Mouse (Mus musculus): ENCODE measurements around the gene Stx1b. TPM values are rescaled to one million over a fixed set of nuclear protein-coding genes. Genes with fewer than 3 reads are reported as not detected.

Gene Stx1b
- total and polyA plus RNA-seq, 3 experiments: 0.08 to 0.31 TPM; not detected in 1

GRCm38 (mm10) chr7:127820836-127821509, 3.4 kb downstream of the Stx1b start:
- Histone ChIP-seq H3K4me1 (ENCODE audit: control insufficient read depth in 1 of 2, insufficient read depth in 2 of 2) (peaks cover 7 to 42% of the 10 kb centered on the region in 2 experiments), H3K36me3 (replicated peaks in 1 of 2; ENCODE audit: control insufficient read depth in 1 of 2, insufficient read depth in 1 of 2, low read length in 1 of 2) (no peaks in the 10 kb centered on the region), H3K4me3 (replicated peaks in 1 of 3; ENCODE audit: low read depth in 2 of 3, low read length in 2 of 3, poor library complexity in 1 of 3) (no peak overlapping the region), H3K4me2 (ENCODE audit: insufficient read depth, low read depth, poor library complexity, severe bottlenecking) (no peak overlapping the region), H3K79me2 (replicated peaks; ENCODE audit: control insufficient read depth, extremely low read depth, insufficient read depth, poor library complexity, severe bottlenecking) (no peaks in the 10 kb centered on the region), H3K9me3 (replicated peaks; ENCODE audit: low read length) (no peaks in the 10 kb centered on the region), H3K27me3 (replicated peaks) (no peaks in the 10 kb centered on the region), H3K27ac (ENCODE audit: insufficient read depth, low read depth) (no peak overlapping the region), H3K9ac (ENCODE audit: insufficient read depth, low read depth) (no peak overlapping the region)
- dilution Hi-C loops (cut with MboI; ENCODE audit: extremely low pct_ligation_motif_present, extremely low pct_unique_long_range_greater_than_20kb, low sequenced_read_pairs): no loop called here
- no peak for DNase-seq (ENCODE audit: extremely low read depth)
- no peak for TF ChIP-seq JUND (conservative IDR thresholded peaks at IDR 0.05; ENCODE audit: low read depth, low read length)
- TF ChIP-seq MAZ (IDR thresholded peaks at IDR 0.05; ENCODE audit: low read depth, low read length): no peak
- TF ChIP-seq USF1 (IDR thresholded peaks at IDR 0.05; ENCODE audit: low read depth, low read length): no peak
- no peak for TF ChIP-seq RAD21 (IDR thresholded peaks at IDR 0.05; ENCODE audit: low read depth, low read length)
- TF ChIP-seq MXI1 (IDR thresholded peaks at IDR 0.05; ENCODE audit: low read depth, low read length): no peak
- no peak for TF ChIP-seq POLR2A (IDR thresholded peaks at IDR 0.05; ENCODE audit: low read depth, low read length)
- no peak for TF ChIP-seq USF2 (conservative IDR thresholded peaks at IDR 0.05; ENCODE audit: low read depth, low read length)
- no peak for TF ChIP-seq SIN3A (IDR thresholded peaks at IDR 0.05; ENCODE audit: low read length)
- TF ChIP-seq TCF12 (IDR thresholded peaks at IDR 0.05; ENCODE audit: low read depth, low read length): no peak
- TF ChIP-seq MYC (IDR thresholded peaks at IDR 0.05; ENCODE audit: low read depth, low read length): no peak
- TF ChIP-seq POLR2AphosphoS2 (IDR thresholded peaks at IDR 0.05; ENCODE audit: low read depth, low read length): no peak
- no peak for TF ChIP-seq PAX5 (IDR thresholded peaks at IDR 0.05; ENCODE audit: low read length)
- TF ChIP-seq CHD1 (IDR thresholded peaks at IDR 0.05; ENCODE audit: low read depth, low read length): no peak
- no peak for TF ChIP-seq CHD2 (IDR thresholded peaks at IDR 0.05; ENCODE audit: low read length)
- TF ChIP-seq UBTF (IDR thresholded peaks at IDR 0.05; ENCODE audit: low read depth, low read length): no peak
- TF ChIP-seq ZKSCAN1 (IDR thresholded peaks at IDR 0.05; ENCODE audit: borderline replicate concordance, low read depth, low read length): no peak
- no peak for TF ChIP-seq MEF2A (IDR thresholded peaks at IDR 0.05; ENCODE audit: borderline replicate concordance, low read depth, low read length)
- TF ChIP-seq ETS1 (conservative IDR thresholded peaks at IDR 0.05; ENCODE audit: low read depth, low read length): no peak
- no peak for TF ChIP-seq NRF1 (IDR thresholded peaks at IDR 0.05; ENCODE audit: low read depth, low read length)
- in situ Hi-C loops (cut with MboI; ENCODE audit: low pct_ligation_motif_present, low pct_unique_long_range_greater_than_20kb, low sequenced_read_pairs): no loop called here

GRCm38 (mm10) chr7:127817776-127818175, 6.6 kb downstream of the Stx1b start:
- in situ Hi-C loops (cut with MboI; ENCODE audit: low pct_ligation_motif_present, low pct_unique_long_range_greater_than_20kb, low sequenced_read_pairs): loop anchor here (5.0 kb wide), 1 partner anchor 40 kb away; the partner anchor contains the start of gene Setd1a
- TF ChIP-seq JUN (IDR thresholded peaks at IDR 0.05; ENCODE audit: insufficient read depth, low read depth, low read length): no peak
- TF ChIP-seq ZMIZ1 (IDR thresholded peaks at IDR 0.05; ENCODE audit: low read depth, low read length): no peak
- no peak for TF ChIP-seq NRF1 (IDR thresholded peaks at IDR 0.05; ENCODE audit: low read depth, low read length)
- TF ChIP-seq MYC (IDR thresholded peaks at IDR 0.05; ENCODE audit: low read depth, low read length): no peak
- TF ChIP-seq UBTF (IDR thresholded peaks at IDR 0.05; ENCODE audit: low read depth, low read length): no peak
- TF ChIP-seq MEF2A (IDR thresholded peaks at IDR 0.05; ENCODE audit: borderline replicate concordance, low read depth, low read length): no peak
- no peak for TF ChIP-seq ZKSCAN1 (IDR thresholded peaks at IDR 0.05; ENCODE audit: borderline replicate concordance, low read depth, low read length)
- no peak for TF ChIP-seq EP300 (IDR thresholded peaks at IDR 0.05; ENCODE audit: low read length)
- TF ChIP-seq RCOR1 (conservative IDR thresholded peaks at IDR 0.05; ENCODE audit: low read depth, low read length): no peak
- TF ChIP-seq TCF12 (IDR thresholded peaks at IDR 0.05; ENCODE audit: low read depth, low read length): no peak
- TF ChIP-seq ZNF384 (IDR thresholded peaks at IDR 0.05; ENCODE audit: low read depth, low read length): no peak
- TF ChIP-seq NELFE (IDR thresholded peaks at IDR 0.05; ENCODE audit: low read depth, low read length): no peak
- no peak for TF ChIP-seq USF1 (IDR thresholded peaks at IDR 0.05; ENCODE audit: low read depth, low read length)

More at GRCm38 (mm10) chr7:127817776-127818175, 6.6 kb downstream of the Stx1b start:
- no peak for DNase-seq (ENCODE audit: extremely low read depth)
- no peak overlapping the region for H3K4me3 ChIP-seq (replicated peaks in 1 of 3; ENCODE audit: low read depth in 2 of 3, low read length in 2 of 3, poor library complexity in 1 of 3)
- peaks cover 10 to 45% of the 10 kb centered on the region in 2 experiments for H3K4me1 ChIP-seq (ENCODE audit: control insufficient read depth in 1 of 2, insufficient read depth in 2 of 2)
- H3K9me3 ChIP-seq (replicated peaks; ENCODE audit: low read length): no peaks in the 10 kb centered on the region
- no peak overlapping the region for H3K27ac ChIP-seq (ENCODE audit: insufficient read depth, low read depth)
- dilution Hi-C loops (cut with MboI; ENCODE audit: extremely low pct_ligation_motif_present, extremely low pct_unique_long_range_greater_than_20kb, low sequenced_read_pairs): no loop called here
- no peaks in the 10 kb centered on the region for H3K36me3 ChIP-seq (replicated peaks in 1 of 2; ENCODE audit: control insufficient read depth in 1 of 2, insufficient read depth in 1 of 2, low read length in 1 of 2)
- no peak overlapping the region for H3K9ac ChIP-seq (ENCODE audit: insufficient read depth, low read depth)
- no peaks in the 10 kb centered on the region for H3K27me3 ChIP-seq (replicated peaks)
- no peaks in the 10 kb centered on the region for H3K79me2 ChIP-seq (replicated peaks; ENCODE audit: control insufficient read depth, extremely low read depth, insufficient read depth, poor library complexity, severe bottlenecking)
- H3K4me2 ChIP-seq (ENCODE audit: insufficient read depth, low read depth, poor library complexity, severe bottlenecking): no peak overlapping the region

Data from CH12.LX (cell line).